Mouse (Mus musculus): ENCODE results near the gene Grb10.
A peak's percentile ranks its signal among the peaks of the same experiment; 100 is the strongest.

Gene Grb10

GRCm38 (mm10) chr11:11897645-11898357 is 140.7 kb downstream of the Grb10 start, which contains the start of gene Ddc:
Ddc (minus strand) TSS chr11:11898144.
- no peak for DNase-seq

GRCm38 (mm10) chr11:11895479-11895878 is 143.0 kb downstream of the Grb10 start:
- no peak for DNase-seq

DNA sequence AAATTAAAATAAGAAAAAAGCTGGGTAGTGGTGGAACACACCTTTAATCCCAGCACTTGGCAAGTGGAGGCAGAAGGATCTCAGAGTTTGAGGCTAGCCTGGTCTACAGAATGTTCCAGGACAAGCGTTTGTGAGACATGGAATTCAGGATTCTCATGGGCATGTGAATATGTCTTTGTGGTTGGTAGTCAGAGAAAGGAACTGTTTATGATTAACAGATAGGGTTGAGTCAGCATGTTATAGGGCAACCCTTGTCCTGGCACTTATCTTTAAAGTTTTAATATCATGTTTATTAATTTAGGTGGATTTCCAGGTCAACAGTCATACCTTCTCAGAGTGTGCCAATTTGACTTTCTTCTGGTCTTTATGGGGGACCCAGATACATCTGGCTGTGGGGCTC is 144.7 kb downstream of the Grb10 start:
- no peak for DNase-seq

DNA sequence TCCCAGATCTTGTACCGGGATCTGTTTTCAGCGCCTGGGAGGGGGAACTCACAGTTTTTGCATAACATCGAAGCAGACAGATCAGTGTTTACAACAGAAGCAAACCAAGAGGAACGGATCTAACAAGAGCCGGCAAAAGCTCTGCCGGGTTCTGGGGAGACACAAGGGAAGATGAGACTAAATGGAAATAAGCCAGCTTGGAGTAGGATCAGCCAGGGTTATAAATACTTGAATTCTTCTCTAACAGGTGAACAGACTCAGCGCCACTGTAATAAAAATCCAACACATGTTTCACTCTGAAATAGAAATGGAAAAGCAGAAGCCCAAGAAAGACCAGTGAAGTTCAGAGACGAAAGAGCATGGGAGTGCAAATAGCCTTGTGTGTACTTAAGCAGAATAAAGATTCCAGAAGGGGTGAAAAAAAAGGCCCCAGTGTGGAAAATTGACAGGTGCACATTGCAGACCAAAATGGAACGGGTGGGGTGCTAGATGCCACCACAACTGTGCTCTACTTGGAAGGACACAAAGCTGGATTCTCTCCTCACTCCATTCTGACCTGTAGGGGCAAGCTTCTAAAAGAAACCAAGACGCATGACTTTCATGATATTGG is 145.4 kb downstream of the Grb10 start:
- DNase-seq: no peak

- DNase-seq: no peak
Measured at GRCm38 (mm10) chr11:11891832-11892231, 146.7 kb downstream of the Grb10 start.

GRCm38 (mm10) chr11:11890139-11890741 is 148.2 kb downstream of the Grb10 start:
- DNase-seq: no peak

DNA sequence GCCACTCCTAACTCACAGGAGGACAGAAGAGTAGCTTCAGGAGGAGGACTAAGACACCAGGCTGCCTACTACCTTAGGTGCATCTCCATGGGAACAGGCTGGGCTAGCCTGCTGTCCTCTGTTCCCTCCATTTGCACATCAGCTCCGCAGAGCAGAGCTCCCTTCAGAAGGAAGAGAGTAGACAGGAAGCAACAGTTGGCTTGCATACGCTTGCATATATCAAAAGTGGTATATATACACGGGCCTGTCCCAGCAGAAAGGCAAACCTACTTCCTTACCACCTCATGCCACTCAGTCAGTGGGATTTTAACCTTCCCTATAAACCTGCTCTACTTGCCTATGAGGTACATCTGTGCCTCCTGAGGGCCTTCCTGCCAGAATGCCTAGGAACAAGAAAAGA is 149.8 kb downstream of the Grb10 start:
- no peak for DNase-seq

DNA sequence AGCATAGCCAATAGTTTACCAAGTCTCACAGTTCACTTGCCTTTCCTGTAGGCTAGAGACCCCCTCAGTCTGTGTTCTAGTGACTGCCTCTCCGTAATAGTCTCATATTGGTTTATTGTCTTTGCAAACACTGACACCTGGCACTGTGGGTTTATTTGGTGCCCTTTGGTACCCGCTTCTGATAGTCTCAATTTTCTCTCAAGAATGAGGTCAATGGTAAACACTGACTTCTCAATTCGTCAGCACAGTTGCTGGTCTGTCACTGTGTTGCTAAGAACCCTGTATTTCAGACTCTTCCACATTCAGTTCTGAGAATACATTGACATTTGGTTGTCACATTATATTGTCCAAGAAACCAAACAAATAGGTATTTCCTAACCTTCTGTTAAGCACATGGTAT is 150.4 kb downstream of the Grb10 start:
- no peak for DNase-seq

DNA sequence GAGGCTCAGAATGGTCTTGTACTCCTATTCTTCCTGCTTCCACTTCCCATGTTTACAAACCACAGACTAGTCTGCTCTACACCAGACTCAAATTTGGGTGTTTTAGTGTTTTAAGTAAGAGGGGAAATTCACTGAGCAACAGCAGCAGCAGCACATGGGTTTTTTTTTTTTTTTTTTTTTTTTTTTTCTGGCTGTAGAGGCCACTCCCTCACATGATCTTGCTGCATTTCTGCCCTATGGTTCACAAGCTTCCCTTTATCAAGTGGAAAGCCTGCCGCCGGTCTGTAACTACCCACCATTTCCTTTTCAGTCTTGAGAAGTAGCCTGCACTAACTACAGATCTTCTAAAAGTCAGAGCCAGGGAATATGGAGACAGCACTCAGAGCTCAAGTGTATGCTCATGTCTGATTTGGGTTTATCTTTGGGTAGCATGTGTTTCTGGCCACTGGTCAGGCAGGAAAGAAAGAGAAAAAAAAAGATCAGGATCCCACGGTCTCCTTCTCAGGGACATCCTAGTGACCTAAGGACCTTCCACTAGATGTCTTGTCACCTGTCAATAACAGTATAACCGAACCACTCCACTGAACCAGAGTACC is 152.0 kb downstream of the Grb10 start:
- DNase-seq: peak; percentile 59

GRCm38 (mm10) chr11:11885921-11886320 is 152.6 kb downstream of the Grb10 start:
- DNase-seq: no peak

GRCm38 (mm10) chr11:11885246-11885643 is 153.2 kb downstream of the Grb10 start:
- DNase-seq: no peak

- DNase-seq: peak; percentile 83
Measured at GRCm38 (mm10) chr11:11884533-11885245, 153.8 kb downstream of the Grb10 start.

DNA sequence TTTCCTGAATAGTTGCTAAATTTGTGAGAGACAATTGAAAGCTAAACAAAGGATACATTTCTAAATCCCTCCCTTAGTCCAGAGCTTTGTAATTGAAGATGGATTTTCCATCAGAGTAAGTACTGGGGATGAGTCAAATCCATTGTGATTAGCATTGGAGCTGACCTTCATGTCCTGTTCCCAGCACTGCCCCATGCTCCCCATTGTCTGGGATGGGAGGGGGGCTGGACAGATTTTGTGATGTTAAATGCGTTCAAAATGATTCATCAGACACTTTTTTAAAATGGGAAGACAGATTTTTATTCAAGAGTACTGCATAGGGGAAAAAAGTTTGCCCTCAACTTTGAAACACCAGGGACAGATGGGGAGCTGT is 156.7 kb downstream of the Grb10 start:
- DNase-seq: no peak

GRCm38 (mm10) chr11:11881026-11881782 is 157.3 kb downstream of the Grb10 start:
- DNase-seq: no peak
